Mouse (Mus musculus) stomach, postnatal 0 days (tissue): ENCODE measurements around the gene Tesk1. TPM values are rescaled to one million over a fixed set of nuclear protein-coding genes. Genes with fewer than 3 reads are reported as not detected.

Source experiments
- ATAC-seq: fragments of 200-750 bp; cut with Nextera tagmentation; 2 replicates; pipeline ENCODE4 v1.8.0; 2017; ENCODE audit not compliant: low FRiP score, low TSS enrichment
- DNase-seq: peaks from one replicate; pipeline ENCODE4 v3.0.0-alpha.2; 2016; ENCODE audit warnings: low spot score
- H3K27ac ChIP-seq: fragments of 300-500 bp; sonication (generic); replicated peaks from 2 replicates; pipeline ENCODE4 v1.5.1; 2014; ENCODE audit warnings: mild to moderate bottlenecking, control low read depth
- H3K27me3 ChIP-seq: fragments of 300-500 bp; sonication (generic); 2 replicates; pipeline ENCODE4 v1.6.1; 2014; ENCODE audit warnings: low read length; ENCODE audit not compliant: control insufficient read depth, insufficient read depth
- H3K36me3 ChIP-seq: fragments of 300-500 bp; sonication (generic); 2 replicates; pipeline ENCODE4 v1.6.1; 2014; ENCODE audit warnings: low read length, mixed read lengths; ENCODE audit not compliant: control insufficient read depth, insufficient read depth
- H3K4me1 ChIP-seq: fragments of 300-500 bp; sonication (generic); replicated peaks from 2 replicates; pipeline ENCODE4 v1.6.1; 2014; ENCODE audit warnings: antibody characterized with exemption; ENCODE audit not compliant: control insufficient read depth, insufficient read depth
- H3K4me2 ChIP-seq: fragments of 300-500 bp; sonication (generic); replicated peaks from 2 replicates; pipeline ENCODE4 v1.6.1; 2014; ENCODE audit warnings: low read depth, mild to moderate bottlenecking, control low read depth, moderate library complexity
- H3K4me3 ChIP-seq: fragments of 300-500 bp; sonication (generic); 2 replicates; pipeline ENCODE4 v1.5.1; 2014; ENCODE audit warnings: low read depth, low read length, control low read depth
- H3K9ac ChIP-seq: fragments of 300-500 bp; sonication (generic); 2 replicates; pipeline ENCODE4 v1.6.1; 2014; ENCODE audit warnings: mild to moderate bottlenecking, low read length, control low read depth, mixed read lengths
- H3K9me3 ChIP-seq: fragments of 300-500 bp; sonication (generic); 2 replicates; pipeline ENCODE4 v1.6.1; 2016; ENCODE audit warnings: low read length; ENCODE audit not compliant: control insufficient read depth
- CTCF ChIP-seq: IDR thresholded peaks from 2 replicates; pipeline ENCODE4 v1.5.1; 2016; ENCODE audit warnings: antibody characterized with exemption, low read depth, mild to moderate bottlenecking, moderate library complexity
- EP300 ChIP-seq: optimal IDR thresholded peaks from 2 replicates; pipeline ENCODE3; 2016; ENCODE audit warnings: antibody characterized with exemption
- WGBS: fragments of 180-500 bp; shearing (Covaris S2); extraction: QIAGEN DNeasy Blood & Tissue Kit; methylation state at CpG from one replicate; pipeline ENCODE4 v1.1.7; 2014; 5-methylcytosine and 5-hydroxymethylcytosine counted together
- polyA plus RNA-seq: library from polyadenylated mRNA; unstranded; fragments of >200 nt; fragmentation: Nextera tagmentation; extraction: Ambion mirVana; gene quantifications from 2 replicates; pipeline ENCODE4 v1.2.1, GENCODE M21; 2015

Gene Tesk1
- polyA plus RNA-seq, 1 experiment from 2014 or later = 4.7 TPM

GRCm38 (mm10) chr4:43493846-43494240 lies 52.1 kb downstream of the Tesk1 start:
- TF ChIP-seq EP300 (no peak), CTCF (no peak)
- ATAC-seq = no peak
- H3K27ac ChIP-seq = peak overlapping the region; percentile 89
- no peaks in the 10 kb centered on the region for H3K27me3 ChIP-seq
- under 1% methylated on average over 9 of the region's 9 CpGs for WGBS
- peak overlapping the region; percentile 73 for H3K4me3 ChIP-seq
- H3K9ac ChIP-seq = peak overlapping the region; percentile 86
- H3K9me3 ChIP-seq = no peaks in the 10 kb centered on the region
- H3K4me1 ChIP-seq = 0 out of 2 replicates have a peak, but pooled peaks cover 3% of the 10 kb centered on the region
- no peak for DNase-seq
- H3K4me2 ChIP-seq = peak overlapping the region; percentile 74
- H3K36me3 ChIP-seq = no peaks in the 10 kb centered on the region

GRCm38 (mm10) chr4:43496587-43496986 lies 54.8 kb downstream of the Tesk1 start:
- Histone ChIP-seq H3K9ac (no peak overlapping the region), H3K4me2 (no peak overlapping the region), H3K4me1 (0 out of 2 replicates have a peak, but pooled peaks cover 5% of the 10 kb centered on the region), H3K27me3 (no peaks in the 10 kb centered on the region), H3K36me3 (no peaks in the 10 kb centered on the region), H3K4me3 (no peak overlapping the region), H3K9me3 (no peaks in the 10 kb centered on the region), H3K27ac (no peak overlapping the region)
- WGBS = 72% methylated on average over 6 of the region's 6 CpGs
- ATAC-seq = no peak
- no peak for TF ChIP-seq CTCF
- TF ChIP-seq EP300 = no peak
- DNase-seq = no peak

GRCm38 (mm10) chr4:43497405-43497804 lies 55.7 kb downstream of the Tesk1 start:
- no peak overlapping the region for H3K9ac ChIP-seq
- no peaks in the 10 kb centered on the region for H3K36me3 ChIP-seq
- WGBS = 93% methylated on average over 8 of the region's 8 CpGs
- TF ChIP-seq CTCF (no peak), EP300 (no peak)
- DNase-seq (no peak), ATAC-seq (no peak)
- 0 out of 2 replicates have a peak, but pooled peaks cover 5% of the 10 kb centered on the region for H3K4me1 ChIP-seq
- no peak overlapping the region for H3K4me3 ChIP-seq
- H3K27me3 ChIP-seq = no peaks in the 10 kb centered on the region
- no peak overlapping the region for H3K4me2 ChIP-seq
- 0 out of 2 replicates have a peak overlapping the region, but pooled peaks have one; percentile 4 for H3K27ac ChIP-seq
- no peaks in the 10 kb centered on the region for H3K9me3 ChIP-seq

Other genes with a start within 250 kb of the Tesk1 start
- gene Atp8b5, start 174.8 kb upstream of the Tesk1 start, polyA plus RNA-seq = 0.23 and 0.41 TPM in 2 replicates
- gene Rusc2, start 60.0 kb upstream of the Tesk1 start, polyA plus RNA-seq = 10.7 and 11.5 TPM in 2 replicates
- 0.12 and 0.27 TPM in 2 replicates for gene Fam166b, start 12.8 kb upstream of the Tesk1 start, polyA plus RNA-seq
- 2.8 and 3.2 TPM in 2 replicates for gene Cd72, start 12.7 kb downstream of the Tesk1 start, polyA plus RNA-seq
- gene Sit1, start 41.8 kb downstream of the Tesk1 start, polyA plus RNA-seq = not detected in 2 replicates
- gene Ccdc107, start 51.0 kb downstream of the Tesk1 start, polyA plus RNA-seq = 118 and 120 TPM in 2 replicates
- gene Arhgef39, start 57.8 kb downstream of the Tesk1 start, polyA plus RNA-seq = 10.7 and 11.8 TPM in 2 replicates
- 2.6 and 3.1 TPM in 2 replicates for gene Car9, start 65.0 kb downstream of the Tesk1 start, polyA plus RNA-seq
- gene Tpm2, start 81.8 kb downstream of the Tesk1 start, polyA plus RNA-seq = 2,018 and 2,237 TPM in 2 replicates
- 85.6 and 89.2 TPM in 2 replicates for gene Creb3, start 120.4 kb downstream of the Tesk1 start, polyA plus RNA-seq
- gene Tln1, start 120.8 kb downstream of the Tesk1 start, polyA plus RNA-seq = 42.7 and 60.3 TPM in 2 replicates
- 11.7 and 13.0 TPM in 2 replicates for gene Rgp1, start 136.8 kb downstream of the Tesk1 start, polyA plus RNA-seq
- 25.0 and 26.1 TPM in 2 replicates for gene Gba2, start 136.9 kb downstream of the Tesk1 start, polyA plus RNA-seq
- 0.25 and 0.34 TPM in 2 replicates for gene Msmp, start 142.6 kb downstream of the Tesk1 start, polyA plus RNA-seq
- gene Npr2, start 190.0 kb downstream of the Tesk1 start, polyA plus RNA-seq = 4.8 and 6.7 TPM in 2 replicates
- 0.23 and 0.38 TPM in 2 replicates for gene Spag8, start 211.7 kb downstream of the Tesk1 start, polyA plus RNA-seq
- 150 and 152 TPM in 2 replicates for gene Hint2, start 214.5 kb downstream of the Tesk1 start, polyA plus RNA-seq
- 2.0 and 2.4 TPM in 2 replicates for gene Tmem8b, start 227.0 kb downstream of the Tesk1 start, polyA plus RNA-seq
- gene Fam221b, start 227.2 kb downstream of the Tesk1 start, polyA plus RNA-seq = 3.1 and 3.6 TPM in 2 replicates